Mouse (Mus musculus): Measurements from ENCODE around the gene Glra4. TPM values are rescaled to one million over a fixed set of nuclear protein-coding genes. Genes with fewer than 3 reads are reported as not detected.

Glra4 gene
- polyA plus RNA-seq, 1 experiment = not detected

DNA sequence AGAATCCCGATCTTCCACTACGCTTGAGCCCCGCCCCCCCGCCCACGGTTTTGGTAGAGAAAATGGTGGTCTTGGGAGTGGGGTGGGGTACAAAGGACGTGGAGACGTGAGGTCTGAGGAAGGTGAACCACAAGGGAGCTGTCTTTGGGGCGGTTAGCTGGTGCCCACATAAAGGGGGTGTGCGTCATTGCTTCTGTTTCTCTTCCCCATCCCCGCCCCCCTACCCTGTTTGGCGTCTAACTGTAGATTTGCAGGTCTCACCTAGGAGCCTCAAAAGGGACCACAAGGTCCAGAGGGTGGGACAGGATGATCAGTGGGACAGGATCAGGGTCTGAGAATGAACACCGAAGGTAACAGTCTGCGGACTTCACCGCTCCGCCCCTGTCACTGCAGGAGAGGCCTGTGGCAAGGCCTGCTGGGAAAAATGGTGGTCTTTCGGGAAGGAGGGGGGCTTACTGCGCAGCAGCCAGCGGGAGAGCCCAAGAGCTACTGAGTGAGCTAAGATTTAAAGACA lies 71.7 kb downstream of the Glra4 start:
- TF ChIP-seq POLR2A (IDR thresholded peaks at IDR 0.05; ENCODE audit: borderline replicate concordance, control insufficient read depth, low read depth, low read length) (no peak), CTCF (IDR thresholded peaks at IDR 0.05; ENCODE audit: control insufficient read depth, insufficient read depth, low read length) (no peak)
- Histone ChIP-seq H3K27ac (ENCODE audit: control insufficient read depth, insufficient read depth, low read depth, low read length, poor library complexity) (no peak overlapping the region), H3K4me1 (ENCODE audit: control insufficient read depth, insufficient read depth, low read length) (no peaks in the 10 kb centered on the region; the same call in 1 of the 2 replicates), H3K4me3 (replicated peaks; ENCODE audit: control insufficient read depth, low read depth, low read length) (peak overlapping the region; percentile 58)
- WGBS = 14% methylated on average over 18 of the region's 18 CpGs

Other genes starting within 250 kb of the Glra4 start
- gene Kir3dl2, start 236.1 kb downstream of the Glra4 start, polyA plus RNA-seq (2011; ENCODE audit: insufficient read depth, insufficient read length, low replicate concordance, missing spikeins) = not detected in 2 replicates
- gene Tceal3, start 189.3 kb downstream of the Glra4 start, polyA plus RNA-seq (2011; ENCODE audit: insufficient read depth, insufficient read length, low replicate concordance, missing spikeins) = 3.1 TPM in 1 of 2 replicates, not detected in the other
- gene Tceal1, start 72.2 kb downstream of the Glra4 start, polyA plus RNA-seq (2011; ENCODE audit: insufficient read depth, insufficient read length, low replicate concordance, missing spikeins) = 0.52 and 0.68 TPM in 2 replicates
- gene Morf4l2, start 36.5 kb downstream of the Glra4 start, polyA plus RNA-seq (2011; ENCODE audit: insufficient read depth, insufficient read length, low replicate concordance, missing spikeins) = 84.4 and 155 TPM in 2 replicates
- gene Plp1, start 42.5 kb upstream of the Glra4 start, polyA plus RNA-seq (2011; ENCODE audit: insufficient read depth, insufficient read length, low replicate concordance, missing spikeins) = 1.1 and 4.0 TPM in 2 replicates
- not detected in 2 replicates for gene Rab9b, start 88.6 kb upstream of the Glra4 start, polyA plus RNA-seq (2011; ENCODE audit: insufficient read depth, insufficient read length, low replicate concordance, missing spikeins)
- not detected in 2 replicates for gene H2bfm, start 147.2 kb upstream of the Glra4 start, polyA plus RNA-seq (2011; ENCODE audit: insufficient read depth, insufficient read length, low replicate concordance, missing spikeins)
- gene Tmsb15b2, start 195.4 kb upstream of the Glra4 start, polyA plus RNA-seq (2011; ENCODE audit: insufficient read depth, insufficient read length, low replicate concordance, missing spikeins) = 5.4 TPM in 1 of 2 replicates, not detected in the other
- gene Tmsb15l, start 196.7 kb upstream of the Glra4 start, polyA plus RNA-seq (2011; ENCODE audit: insufficient read depth, insufficient read length, low replicate concordance, missing spikeins) = not detected in 2 replicates
- gene Tmsb15b1, start 196.7 kb upstream of the Glra4 start, polyA plus RNA-seq (2011; ENCODE audit: insufficient read depth, insufficient read length, low replicate concordance, missing spikeins) = 9.3 TPM in 1 of 2 replicates, not detected in the other
- 1.3 TPM in 1 of 2 replicates, not detected in the other for gene Zcchc18, start 213.0 kb upstream of the Glra4 start, polyA plus RNA-seq (2011; ENCODE audit: insufficient read depth, insufficient read length, low replicate concordance, missing spikeins)